Mouse (Mus musculus) cerebellum, adult 8-10 months (tissue): Measurements from ENCODE around the gene 4921524J17Rik.

ENCODE experiments used
- DNase-seq: peaks from one replicate; pipeline ENCODE4 v3.0.0; 2022

The 4921524J17Rik gene

DNA sequence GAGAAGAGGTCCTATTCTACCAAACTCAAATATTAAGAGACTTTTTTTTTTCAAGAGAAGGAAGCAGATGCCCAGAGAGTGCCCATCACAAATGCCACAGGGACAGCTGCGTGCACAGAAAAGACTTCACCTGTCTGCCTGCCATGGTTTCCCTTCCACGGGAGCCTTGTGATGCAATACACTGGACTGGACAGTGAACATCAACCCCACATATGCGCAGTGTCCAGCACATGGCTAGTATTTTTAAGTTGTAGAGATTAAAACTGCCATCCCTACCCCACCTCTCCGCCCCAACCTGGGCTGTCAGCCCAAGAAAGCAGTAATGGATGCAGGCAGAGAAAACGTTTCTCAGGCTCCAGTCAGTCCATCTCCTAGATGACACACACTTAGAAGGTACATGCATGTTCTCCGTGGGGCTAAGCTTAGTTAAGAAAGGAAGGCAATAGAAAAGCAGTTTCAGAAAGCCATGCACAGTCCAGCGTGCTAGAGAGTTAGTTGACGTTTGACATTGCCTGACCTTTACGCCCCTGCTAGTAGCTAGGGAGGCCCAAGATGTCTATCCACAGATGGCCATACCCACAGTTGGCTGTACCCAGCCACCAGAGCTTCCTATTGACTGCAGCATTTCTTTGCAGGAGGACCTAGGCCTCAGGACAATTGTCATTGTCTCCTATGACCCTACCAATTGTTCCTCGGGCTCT is 52.4 kb downstream of the 4921524J17Rik start:
- DNase-seq, result no peak

DNA sequence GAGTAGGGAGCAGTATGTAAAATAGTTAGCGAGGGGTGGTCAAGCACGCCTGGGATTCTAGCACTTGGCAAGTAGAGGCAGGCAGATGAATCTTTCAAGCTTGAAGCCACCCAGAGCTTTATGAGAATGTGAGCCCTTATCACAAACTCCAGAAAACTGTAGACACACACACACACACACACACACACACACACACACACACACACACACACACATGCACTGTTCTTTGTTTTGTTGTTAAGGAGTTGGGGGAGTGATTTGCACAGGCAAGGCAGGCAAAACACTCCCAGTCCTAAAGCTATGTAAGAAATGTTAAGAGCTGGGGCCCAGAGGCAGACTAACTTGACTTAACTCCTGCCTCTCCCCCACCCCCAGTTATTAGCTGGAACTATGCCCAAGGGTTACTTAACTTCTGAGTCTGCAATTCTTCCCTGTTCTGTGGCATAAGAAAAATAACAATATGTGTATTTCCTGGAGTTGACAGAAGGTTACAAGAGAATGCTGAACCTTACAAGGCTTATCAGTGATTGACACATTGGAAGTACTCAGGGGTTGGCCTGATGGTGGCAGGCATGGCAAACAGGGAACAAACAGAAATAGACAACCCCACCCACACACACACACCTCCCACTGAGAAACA is 53.4 kb downstream of the 4921524J17Rik start:
- DNase-seq, result no peak

DNA sequence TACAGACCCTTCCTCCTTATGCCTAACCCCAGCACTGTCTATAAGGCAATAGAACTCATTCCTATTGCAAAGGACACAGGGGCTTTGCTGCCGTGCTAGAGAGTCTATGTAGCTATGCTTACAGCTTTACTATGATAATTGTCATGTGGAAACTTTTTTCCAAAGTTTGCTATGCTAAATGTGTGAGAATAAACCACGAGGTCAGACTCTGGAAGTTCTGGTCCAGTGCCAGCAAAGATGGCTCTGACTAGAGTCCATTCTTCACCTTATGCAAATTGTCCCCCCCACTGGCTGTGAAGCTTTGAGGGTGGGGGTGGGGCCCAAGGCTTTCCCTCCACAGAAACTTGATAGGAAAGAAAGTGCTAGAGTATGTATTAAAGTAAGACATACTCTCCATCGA is 56.1 kb downstream of the 4921524J17Rik start:
- DNase-seq, result no peak

- no peak for DNase-seq
Observed at GRCm38 (mm10) chr8:85374286-85374685, 58.3 kb downstream of the 4921524J17Rik start.

- DNase-seq, result no peak
Observed at GRCm38 (mm10) chr8:85373435-85374039, 59.1 kb downstream of the 4921524J17Rik start.

DNA sequence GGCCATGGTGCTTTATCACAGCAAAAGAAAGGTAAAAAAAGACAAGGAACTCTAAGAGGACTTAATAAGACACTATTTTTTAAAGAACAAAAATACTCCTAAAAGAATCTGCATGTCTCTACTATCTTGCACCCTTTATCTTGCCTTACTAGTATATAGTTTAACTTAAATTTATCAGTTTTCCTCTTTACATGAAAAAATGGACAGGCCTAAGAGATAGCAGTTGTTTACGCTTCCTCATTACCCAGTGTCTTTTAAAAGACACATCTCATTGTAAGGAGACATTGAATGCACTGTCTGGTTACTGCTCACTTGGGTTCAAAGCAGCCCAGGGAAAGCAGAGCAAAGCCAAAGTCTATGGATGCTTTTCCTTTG is 60.2 kb downstream of the 4921524J17Rik start:
- no peak for DNase-seq

DNA sequence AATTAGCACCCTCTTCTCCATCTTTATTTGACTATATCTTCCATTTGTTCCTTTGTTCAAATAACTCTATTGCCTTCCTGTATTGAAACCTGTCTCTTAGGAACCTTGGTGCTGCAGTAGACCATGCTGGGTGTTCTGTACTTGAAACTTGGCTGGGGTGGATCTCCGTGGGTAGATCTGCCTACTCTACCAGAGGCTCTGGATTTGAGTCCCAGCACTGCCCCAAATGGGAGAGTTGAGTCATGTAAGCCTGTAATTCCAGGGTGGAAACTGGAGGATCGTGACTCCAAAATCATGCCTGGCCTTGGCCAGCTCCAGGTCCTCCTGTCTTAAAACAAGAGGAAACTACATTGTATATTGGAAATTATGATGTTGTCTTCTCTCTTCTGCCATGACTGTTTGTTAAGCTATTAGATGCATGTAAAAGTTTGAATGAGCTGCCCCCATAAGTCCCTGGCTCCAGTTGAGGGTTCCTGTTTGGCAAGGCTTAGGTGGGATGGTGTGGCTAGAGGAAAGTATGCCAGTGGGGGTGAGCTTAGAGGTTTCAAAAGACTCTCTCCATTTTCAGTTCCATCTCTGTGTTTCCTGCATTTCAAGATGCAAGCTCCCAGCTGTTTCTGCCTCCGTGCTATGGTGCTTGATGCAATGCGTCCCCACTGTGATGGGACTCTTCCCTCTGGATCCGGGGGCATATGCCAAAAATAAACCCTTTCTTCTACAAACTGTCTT is 60.7 kb downstream of the 4921524J17Rik start:
- DNase-seq, result no peak

DNA sequence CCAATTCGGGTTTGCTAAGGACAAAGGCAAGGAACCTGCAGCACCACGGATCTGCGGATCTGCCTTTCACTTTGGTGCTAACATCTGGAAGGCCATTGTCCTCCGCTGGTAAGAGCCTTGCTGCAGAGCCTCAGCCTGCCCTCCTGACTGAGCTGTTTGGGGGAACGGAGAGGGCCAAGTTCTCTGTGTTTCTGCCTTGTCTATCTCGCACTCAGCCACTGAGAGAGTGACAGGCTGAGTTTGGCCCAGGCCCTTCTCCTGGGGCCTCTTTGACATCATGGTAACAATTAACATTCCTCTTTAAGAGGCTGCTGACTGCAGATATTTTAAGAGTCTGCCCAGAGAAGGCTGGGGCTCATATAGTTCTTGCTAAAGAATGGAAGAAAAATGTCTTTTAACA is 67.5 kb downstream of the 4921524J17Rik start:
- no peak for DNase-seq

- no peak for DNase-seq
Observed at GRCm38 (mm10) chr8:85364628-85365027, 68.0 kb downstream of the 4921524J17Rik start.

GRCm38 (mm10) chr8:85363406-85363805 is 69.2 kb downstream of the 4921524J17Rik start:
- no peak for DNase-seq

GRCm38 (mm10) chr8:85362211-85362610 is 70.4 kb downstream of the 4921524J17Rik start:
- DNase-seq, result no peak
